ENCODE assay signal across 8 mouse cellular contexts in the genomic region with DNA sequence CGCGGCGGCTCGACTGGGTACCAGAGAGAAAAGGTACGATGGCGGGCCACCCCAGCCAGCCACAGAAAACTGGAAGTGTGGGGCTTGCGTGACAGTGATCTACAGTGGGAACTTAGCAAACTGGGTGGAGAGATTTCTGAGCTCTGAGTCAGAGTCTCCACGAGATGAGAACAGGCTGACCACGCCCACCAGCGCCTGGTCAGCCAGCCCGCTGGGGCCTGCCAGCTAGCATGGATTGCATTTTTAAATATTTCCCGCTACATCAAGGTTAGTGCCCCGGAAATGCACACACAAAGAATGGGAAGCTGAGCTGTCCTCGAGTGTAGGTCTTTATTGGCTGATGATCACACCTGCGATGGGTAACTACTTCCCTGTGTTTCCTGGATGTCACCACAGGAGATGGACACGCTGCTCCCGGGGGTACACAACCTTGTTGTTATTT. TPM values are rescaled to one million over a fixed set of nuclear protein-coding genes. Genes with fewer than 3 reads are reported as not detected.
DNase-seq lines count a peak whose midpoint lies in the region; ATAC-seq and TF ChIP-seq lines count a peak whose summit lies in the region.

No protein-coding gene starts in this region.

- ATAC-seq in forebrain, embryonic 14.5 days: peak; percentile 74
- ATAC-seq in limb, embryonic 12.5 days (ENCODE audit: insufficient number of reproducible peaks, insufficient read depth, low FRiP score, low TSS enrichment, low read depth): 0 out of 2 replicates have a peak, but pooled peaks have one; percentile 38
- peak; percentile 75; the same call in 1 of the 2 replicates for ATAC-seq in midbrain, embryonic 12.5 days (ENCODE audit: low FRiP score, low read depth)

- peaks cover 2% of the 10 kb centered on the region; the same call in 1 of the 2 replicates for H3K9me3 ChIP-seq in ES-E14 (ENCODE audit: control insufficient read depth, insufficient read depth, low read depth, low read length)
- H3K9me3 ChIP-seq in forebrain, embryonic 14.5 days (replicated peaks; ENCODE audit: control insufficient read depth, low read length): no peaks in the 10 kb centered on the region
- H3K9me3 ChIP-seq in hindbrain, embryonic 10.5 days: no peaks in the 10 kb centered on the region
- no peaks in the 10 kb centered on the region for H3K9me3 ChIP-seq in limb, embryonic 12.5 days
- H3K9me3 ChIP-seq in midbrain, embryonic 12.5 days: no peaks in the 10 kb centered on the region

- H3K27me3 ChIP-seq in forebrain, embryonic 14.5 days (replicated peaks; ENCODE audit: control insufficient read depth, insufficient read depth, low read length): no peaks in the 10 kb centered on the region
- H3K27me3 ChIP-seq in hindbrain, embryonic 10.5 days (ENCODE audit: insufficient read depth, poor library complexity, severe bottlenecking): no peaks in the 10 kb centered on the region
- H3K27me3 ChIP-seq in limb, embryonic 12.5 days: no peaks in the 10 kb centered on the region
- H3K27me3 ChIP-seq in midbrain, embryonic 12.5 days: 0 out of 2 replicates have a peak, but pooled peaks cover 7% of the 10 kb centered on the region

- H3K9ac ChIP-seq in ES-E14 (ENCODE audit: insufficient read depth, low read depth, low read length, poor library complexity, severe bottlenecking): peak overlapping the region; percentile 66
- H3K9ac ChIP-seq in forebrain, embryonic 14.5 days (ENCODE audit: low read length): peak overlapping the region; percentile 58
- peak overlapping the region; percentile 48 for H3K9ac ChIP-seq in limb, embryonic 12.5 days (replicated peaks)
- H3K9ac ChIP-seq in midbrain, embryonic 12.5 days (replicated peaks): peak overlapping the region; percentile 51

- no peak for DNase-seq in ES-E14 (ENCODE audit: low read depth, low spot score)
- peak; percentile 77 for DNase-seq in adrenal gland, postnatal 25 days
- DNase-seq in forebrain, embryonic 14.5 days (ENCODE audit: low spot score): peak; percentile 53
- DNase-seq in hindbrain, embryonic 10.5 days (ENCODE audit: low spot score): peak; percentile 34
- peak; percentile 42 for DNase-seq in yolk sac, embryonic 10.5 days (ENCODE audit: low spot score)
- no peak for DNase-seq in spleen, postnatal 10 days (ENCODE audit: low spot score in 2 of 2)

- in situ Hi-C loops in ES-E14 (cut with MboI; ENCODE audit: low sequenced_read_pairs in 2 of 2, unreplicated experiment in 2 of 2): no loop called here

- H3K27ac ChIP-seq in ES-E14 (ENCODE audit: insufficient read depth, low read depth, low read length, poor library complexity, severe bottlenecking): no peak overlapping the region; the same call in 1 of the 2 replicates
- no peak overlapping the region for H3K27ac ChIP-seq in forebrain, embryonic 14.5 days (ENCODE audit: low read depth, low read length)
- H3K27ac ChIP-seq in hindbrain, embryonic 10.5 days: peak overlapping the region; percentile 77
- H3K27ac ChIP-seq in limb, embryonic 12.5 days: no peak overlapping the region
- H3K27ac ChIP-seq in midbrain, embryonic 12.5 days (replicated peaks): no peak overlapping the region

- WGBS in forebrain, embryonic 14.5 days: 30% methylated on average over 17 of the region's 17 CpGs
- 23% methylated on average over 17 of the region's 17 CpGs for WGBS in hindbrain, embryonic 10.5 days
- 28% methylated on average over 17 of the region's 17 CpGs for WGBS in limb, embryonic 12.5 days
- WGBS in midbrain, embryonic 12.5 days: 23% methylated on average over 17 of the region's 17 CpGs

- peak overlapping the region; percentile 62 to 64 for H3K4me3 ChIP-seq in ES-E14 (ENCODE audit: insufficient read depth in 1 of 2, low read depth in 1 of 2, low read length in 2 of 2, poor library complexity in 1 of 2, severe bottlenecking in 1 of 2)
- peak overlapping the region; percentile 42 for H3K4me3 ChIP-seq in forebrain, embryonic 14.5 days (ENCODE audit: low read depth, low read length)
- peak overlapping the region; percentile 62 for H3K4me3 ChIP-seq in hindbrain, embryonic 10.5 days
- H3K4me3 ChIP-seq in limb, embryonic 12.5 days (replicated peaks): peak overlapping the region; percentile 49
- H3K4me3 ChIP-seq in midbrain, embryonic 12.5 days: peak overlapping the region; percentile 50

- peaks cover 0 to 5% of the 10 kb centered on the region in 2 experiments; a peak in 1 of 4 replicates for H3K4me1 ChIP-seq in ES-E14 (ENCODE audit: control insufficient read depth in 2 of 2, insufficient read depth in 2 of 2, low read length in 2 of 2, poor library complexity in 1 of 2)
- H3K4me1 ChIP-seq in forebrain, embryonic 14.5 days (ENCODE audit: control insufficient read depth, insufficient read depth, low read length): peaks cover 5% of the 10 kb centered on the region; the same call in 1 of the 2 replicates
- H3K4me1 ChIP-seq in hindbrain, embryonic 10.5 days (replicated peaks): peaks cover 13% of the 10 kb centered on the region
- peaks cover 5% of the 10 kb centered on the region for H3K4me1 ChIP-seq in limb, embryonic 12.5 days (replicated peaks)
- no peaks in the 10 kb centered on the region for H3K4me1 ChIP-seq in midbrain, embryonic 12.5 days

- H3K36me3 ChIP-seq in ES-E14 (ENCODE audit: control insufficient read depth, insufficient read depth, low read length, poor library complexity, severe bottlenecking): no peaks in the 10 kb centered on the region
- H3K36me3 ChIP-seq in forebrain, embryonic 14.5 days (ENCODE audit: control insufficient read depth, insufficient read depth, low read length): no peaks in the 10 kb centered on the region
- no peaks in the 10 kb centered on the region for H3K36me3 ChIP-seq in hindbrain, embryonic 10.5 days
- H3K36me3 ChIP-seq in limb, embryonic 12.5 days: no peaks in the 10 kb centered on the region
- no peaks in the 10 kb centered on the region for H3K36me3 ChIP-seq in midbrain, embryonic 12.5 days

- peak overlapping the region; percentile 64 for H3K4me2 ChIP-seq in forebrain, embryonic 14.5 days (ENCODE audit: low read length)
- peak overlapping the region; percentile 65 for H3K4me2 ChIP-seq in limb, embryonic 12.5 days
- peak overlapping the region; percentile 63 for H3K4me2 ChIP-seq in midbrain, embryonic 12.5 days (replicated peaks)

TF ChIP-seq in ES-E14, 5 proteins besides CTCF, POLR2A, EP300 and RAD21:
- TF ChIP-seq ZNF384 (IDR thresholded peaks at IDR 0.05; ENCODE audit: low read depth, low read length): no peak
- no peak for TF ChIP-seq CHD2 (IDR thresholded peaks at IDR 0.05; ENCODE audit: low read depth, low read length)
- TF ChIP-seq MAFK (IDR thresholded peaks at IDR 0.05; ENCODE audit: insufficient read depth, low read depth, low read length): no peak
- TF ChIP-seq ZC3H11A (IDR thresholded peaks at IDR 0.05; ENCODE audit: borderline replicate concordance, low read depth, low read length): no peak
- no peak for TF ChIP-seq HCFC1 (IDR thresholded peaks at IDR 0.05; ENCODE audit: borderline replicate concordance, insufficient read depth, low read length)
TF ChIP-seq in ES-E14: peak in this region for 0.

RNA-seq across cellular contexts. Expression of a gene that starts 7.6 kb away (rescaled TPM):
- total RNA-seq in ES-E14 (2012; rRNA removed): 6.4 and 25.4 TPM in 2 replicates
- total RNA-seq in adrenal gland, postnatal 25 days (2021): 19.9 and 30.5 TPM in 2 replicates
- polyA plus RNA-seq in forebrain, embryonic 14.5 days (2014; fragmentation: Nextera tagmentation; extraction: Ambion mirVana): 8.3 and 9.1 TPM in 2 replicates
- 34.0 and 34.6 TPM in 2 replicates for polyA plus RNA-seq in hindbrain, embryonic 10.5 days (2016; fragmentation: Nextera tagmentation; extraction: Ambion mirVana)
- 147 and 151 TPM in 2 replicates for polyA plus RNA-seq in limb, embryonic 12.5 days (2016; fragmentation: Nextera tagmentation; extraction: Ambion mirVana)
- 20.2 and 24.0 TPM in 2 replicates for polyA plus RNA-seq in midbrain, embryonic 12.5 days (2016; fragmentation: Nextera tagmentation; extraction: Ambion mirVana)

RNA-seq across cellular contexts. Expression of a gene that starts 26.7 kb away (rescaled TPM):
- total RNA-seq in ES-E14 (2012; rRNA removed): 9.0 and 17.8 TPM in 2 replicates
- total RNA-seq in adrenal gland, postnatal 25 days (2021): 2.9 and 3.6 TPM in 2 replicates
- 2.4 and 4.1 TPM in 2 replicates for polyA plus RNA-seq in forebrain, embryonic 14.5 days (2014; fragmentation: Nextera tagmentation; extraction: Ambion mirVana)
- polyA plus RNA-seq in hindbrain, embryonic 10.5 days (2016; fragmentation: Nextera tagmentation; extraction: Ambion mirVana): 11.9 and 14.4 TPM in 2 replicates
- 25.2 and 36.4 TPM in 2 replicates for polyA plus RNA-seq in limb, embryonic 12.5 days (2016; fragmentation: Nextera tagmentation; extraction: Ambion mirVana)
- 5.3 and 8.3 TPM in 2 replicates for polyA plus RNA-seq in midbrain, embryonic 12.5 days (2016; fragmentation: Nextera tagmentation; extraction: Ambion mirVana)

RNA-seq across cellular contexts. Expression of a gene that starts 31.4 kb away (rescaled TPM):
- total RNA-seq in ES-E14 (2012; rRNA removed): 0.27 and 0.32 TPM in 2 replicates
- 8.0 and 10.2 TPM in 2 replicates for total RNA-seq in adrenal gland, postnatal 25 days (2021)
- polyA plus RNA-seq in forebrain, embryonic 14.5 days (2014; fragmentation: Nextera tagmentation; extraction: Ambion mirVana): 1.9 and 3.3 TPM in 2 replicates
- 7.9 and 10.3 TPM in 2 replicates for polyA plus RNA-seq in hindbrain, embryonic 10.5 days (2016; fragmentation: Nextera tagmentation; extraction: Ambion mirVana)
- polyA plus RNA-seq in limb, embryonic 12.5 days (2016; fragmentation: Nextera tagmentation; extraction: Ambion mirVana): 17.7 and 19.9 TPM in 2 replicates
- 6.6 and 7.9 TPM in 2 replicates for polyA plus RNA-seq in midbrain, embryonic 12.5 days (2016; fragmentation: Nextera tagmentation; extraction: Ambion mirVana)

RNA-seq across cellular contexts. Expression of a gene that starts 38.5 kb away (rescaled TPM):
- total RNA-seq in ES-E14 (2012; rRNA removed): 7.1 and 10.4 TPM in 2 replicates
- 10.7 and 13.5 TPM in 2 replicates for total RNA-seq in adrenal gland, postnatal 25 days (2021)
- polyA plus RNA-seq in forebrain, embryonic 14.5 days (2014; fragmentation: Nextera tagmentation; extraction: Ambion mirVana): 6.2 and 7.4 TPM in 2 replicates
- 24.1 and 24.4 TPM in 2 replicates for polyA plus RNA-seq in hindbrain, embryonic 10.5 days (2016; fragmentation: Nextera tagmentation; extraction: Ambion mirVana)
- 38.9 and 46.0 TPM in 2 replicates for polyA plus RNA-seq in limb, embryonic 12.5 days (2016; fragmentation: Nextera tagmentation; extraction: Ambion mirVana)
- 27.6 and 28.0 TPM in 2 replicates for polyA plus RNA-seq in midbrain, embryonic 12.5 days (2016; fragmentation: Nextera tagmentation; extraction: Ambion mirVana)

RNA-seq across cellular contexts. Expression of a gene that starts 49.6 kb away (rescaled TPM):
- 0.67 and 2.1 TPM in 2 replicates for total RNA-seq in ES-E14 (2012; rRNA removed)
- total RNA-seq in adrenal gland, postnatal 25 days (2021): not detected in 2 replicates
- 0.28 TPM in 1 of 2 replicates, not detected in the other for polyA plus RNA-seq in forebrain, embryonic 14.5 days (2014; fragmentation: Nextera tagmentation; extraction: Ambion mirVana)
- 0.11 and 0.39 TPM in 2 replicates for polyA plus RNA-seq in hindbrain, embryonic 10.5 days (2016; fragmentation: Nextera tagmentation; extraction: Ambion mirVana)
- polyA plus RNA-seq in limb, embryonic 12.5 days (2016; fragmentation: Nextera tagmentation; extraction: Ambion mirVana): 0.26 and 0.68 TPM in 2 replicates
- 0.13 TPM in 1 of 2 replicates, not detected in the other for polyA plus RNA-seq in midbrain, embryonic 12.5 days (2016; fragmentation: Nextera tagmentation; extraction: Ambion mirVana)

Comparison
In these comparisons a context has a peak if more than half of its experiments do, and no peak if none do; other contexts are left out.
1. DNase-seq: peak in adrenal gland, postnatal 25 days (single experiment), forebrain, embryonic 14.5 days (single experiment), hindbrain, embryonic 10.5 days (single experiment) and yolk sac, embryonic 10.5 days (single experiment); none in ES-E14 (single experiment) and spleen, postnatal 10 days (0 of 2).
2. Peak in every context shown above with its lines, with median percentiles within 50 percentile points of each other: H3K4me3 ChIP-seq, H3K9ac ChIP-seq, ATAC-seq and H3K4me2 ChIP-seq.